Mouse (Mus musculus): ENCODE data around the gene Gm11214.

The Gm11214 gene

GRCm38 (mm10) chr4:63663279-63663678 is at the start of gene Gm11214:
Gene Gm11214, minus strand, starts transcription at chr4:63663379.
- DNase-seq, result no peak

GRCm38 (mm10) chr4:63711886-63712285 is 48.7 kb upstream of the Gm11214 start:
- no peak for DNase-seq

GRCm38 (mm10) chr4:63710431-63711220 is 47.4 kb upstream of the Gm11214 start:
- no peak for DNase-seq

GRCm38 (mm10) chr4:63706279-63706971 is 43.2 kb upstream of the Gm11214 start:
- no peak for DNase-seq

- no peak for DNase-seq
These were observed 41.1 kb upstream of the Gm11214 start for GRCm38 (mm10) chr4:63704232-63704631.

- no peak for DNase-seq
These were observed 40.5 kb upstream of the Gm11214 start for GRCm38 (mm10) chr4:63703686-63704085.

- DNase-seq, result no peak
These were observed 39.0 kb upstream of the Gm11214 start for GRCm38 (mm10) chr4:63702006-63702704.

GRCm38 (mm10) chr4:63699749-63700148 is 36.6 kb upstream of the Gm11214 start:
- DNase-seq, result no peak

GRCm38 (mm10) chr4:63696921-63697320 is 33.7 kb upstream of the Gm11214 start:
- DNase-seq, result no peak

- DNase-seq, result no peak
These were observed 29.2 kb upstream of the Gm11214 start for GRCm38 (mm10) chr4:63692351-63692750.

- no peak for DNase-seq
These were observed 24.2 kb upstream of the Gm11214 start for GRCm38 (mm10) chr4:63687429-63687828.

GRCm38 (mm10) chr4:63686157-63686556 is 23.0 kb upstream of the Gm11214 start:
- DNase-seq, result peak in 1 of 2 experiments; percentile 10

- DNase-seq, result no peak
These were observed 22.0 kb upstream of the Gm11214 start for GRCm38 (mm10) chr4:63685253-63685525.

- DNase-seq, result no peak
These were observed 21.5 kb upstream of the Gm11214 start for GRCm38 (mm10) chr4:63684412-63685252.

GRCm38 (mm10) chr4:63683716-63684115 is 20.5 kb upstream of the Gm11214 start:
- DNase-seq, result no peak

- no peak for DNase-seq
These were observed 19.9 kb upstream of the Gm11214 start for GRCm38 (mm10) chr4:63683056-63683455.

GRCm38 (mm10) chr4:63682441-63682840 is 19.3 kb upstream of the Gm11214 start:
- DNase-seq, result no peak

GRCm38 (mm10) chr4:63681557-63681956 is 18.4 kb upstream of the Gm11214 start:
- no peak for DNase-seq

GRCm38 (mm10) chr4:63675128-63675527 is 11.9 kb upstream of the Gm11214 start:
- DNase-seq, result no peak

GRCm38 (mm10) chr4:63668255-63668654 is 5.1 kb upstream of the Gm11214 start:
- peak; percentile 11 to 17 for DNase-seq

- DNase-seq, result no peak
These were observed 2.6 kb upstream of the Gm11214 start for GRCm38 (mm10) chr4:63665738-63666137.

GRCm38 (mm10) chr4:63661857-63662256 is 1.3 kb downstream of the Gm11214 start:
- DNase-seq, result no peak

GRCm38 (mm10) chr4:63661426-63661825 is 1.8 kb downstream of the Gm11214 start:
- DNase-seq, result no peak

All from spleen, adult 18-20 months (tissue).